Mouse (Mus musculus): ENCODE measurements around the gene Ppp1r3d.

DNA sequence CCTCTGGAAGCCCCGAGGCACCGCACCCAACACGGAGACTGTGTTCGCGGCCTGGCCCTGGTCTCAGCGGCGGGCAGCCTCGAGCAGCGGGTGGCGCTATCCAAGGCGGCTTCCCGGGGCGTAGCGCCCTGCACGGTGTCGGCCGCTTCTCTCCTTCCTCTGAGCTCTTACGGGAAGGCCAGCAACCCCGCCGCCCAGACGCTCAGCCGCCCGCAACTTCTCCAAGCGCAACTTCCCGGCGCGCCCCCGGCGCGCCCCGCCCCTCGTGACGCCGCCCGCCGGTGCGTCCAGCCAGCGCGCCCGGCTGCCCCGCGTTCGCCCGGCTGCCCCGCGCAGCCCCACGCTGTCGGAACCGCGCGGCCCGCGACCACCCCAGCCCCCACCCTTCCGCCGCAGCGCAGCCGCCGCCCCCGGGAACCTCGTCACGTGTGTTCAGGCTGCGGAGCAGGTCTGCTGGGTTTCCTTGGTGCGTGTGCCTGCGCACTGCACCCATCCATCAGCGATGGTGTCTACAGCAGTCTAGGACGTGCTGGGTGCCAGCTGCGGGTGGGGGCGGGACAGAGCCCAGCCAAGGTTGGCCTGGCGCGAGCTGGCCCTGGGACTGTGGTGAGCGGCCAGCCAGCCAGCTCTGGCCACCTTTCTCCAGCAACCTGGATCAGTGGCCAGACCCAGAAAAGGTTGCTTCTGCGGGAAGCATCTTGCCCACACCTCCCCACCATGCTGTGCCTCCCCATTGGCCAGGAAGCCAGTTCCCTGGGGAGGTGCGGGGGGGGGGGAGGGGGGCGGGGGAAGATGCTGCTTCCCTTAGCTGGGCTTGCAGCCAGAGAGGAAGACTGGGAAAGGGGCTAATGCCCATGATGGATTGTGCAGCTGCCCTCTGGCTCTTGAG is at the start of gene Ppp1r3d, which contains the start of gene Fam217b:
- no peak for TF ChIP-seq CTCF (IDR thresholded peaks at IDR 0.05; ENCODE audit: extremely low read depth, insufficient read length, insufficient replicate concordance, low read depth, low read length)
- TF ChIP-seq POLR2A (IDR thresholded peaks at IDR 0.05; ENCODE audit: low read depth, low read length): no peak
